In the genomic region with DNA sequence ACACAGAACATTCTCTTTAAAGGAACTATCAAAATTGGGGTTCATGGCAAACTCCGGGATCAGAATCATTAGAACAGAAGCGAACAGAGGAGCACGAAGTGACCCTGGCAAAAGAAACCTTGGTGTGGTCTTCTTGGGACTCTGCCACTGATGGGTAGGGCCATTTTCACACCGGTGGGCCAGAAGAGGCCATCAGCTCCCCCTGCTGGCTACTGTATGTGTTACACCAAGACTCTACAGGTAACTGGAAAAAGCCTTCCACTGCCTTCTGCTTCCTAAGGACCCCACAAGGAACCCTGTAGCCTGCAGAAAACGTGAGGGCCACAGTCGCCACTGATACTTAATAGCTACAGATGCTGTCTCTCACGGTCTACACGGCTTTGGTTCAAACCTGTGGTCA, we compare ENCODE assay signal across 9 mouse cellular contexts. TPM values are rescaled to one million over a fixed set of nuclear protein-coding genes. Genes with fewer than 3 reads are reported as not detected.
DNase-seq lines count a peak whose midpoint lies in the region; ATAC-seq lines count a peak whose summit lies in the region.
"Had no signal": no experiment of that assay in that cellular context is flagged by ENCODE, and none has a peak within 500 bp of the region (broad histone marks: within the 10 kb centered on the region; RNA-seq: fewer than 3 reads in every experiment).

No protein-coding gene starts in this region.

- peak; percentile 60 for DNase-seq in hindbrain, embryonic 11.5 days (ENCODE audit: low spot score)
- DNase-seq in 3T3-L1 (ENCODE audit: low read depth, low spot score), result peak; percentile 48
- peak; percentile 25 to 52 for DNase-seq in CD8-positive naive resting alpha-beta T cell, adult 2 months (ENCODE audit: low read depth in 2 of 2, low spot score in 2 of 2)
- DNase-seq in embryonic facial prominence, embryonic 11.5 days (ENCODE audit: low spot score), result peak; percentile 53
- peak; percentile 68 for DNase-seq in naive thymus-derived CD4-positive, alpha-beta T cell, adult 2 months (ENCODE audit: low read depth)
- DNase-seq in urinary bladder, postnatal 10 days (ENCODE audit: low spot score), result no peak
- DNase-seq in heart, adult 8-10 months (ENCODE audit: low spot score), result no peak

- no peak overlapping the region for H3K9ac ChIP-seq in hindbrain, embryonic 11.5 days (ENCODE audit: low read depth, low read length)
- no peak overlapping the region for H3K9ac ChIP-seq in hindbrain, embryonic 12.5 days
- H3K9ac ChIP-seq in embryonic facial prominence, embryonic 11.5 days (replicated peaks; ENCODE audit: low read length), result no peak overlapping the region
- H3K9ac ChIP-seq: embryonic facial prominence, embryonic 15.5 days had no signal

- H3K4me1 ChIP-seq in hindbrain, embryonic 11.5 days (replicated peaks; ENCODE audit: control insufficient read depth, insufficient read depth, low read length), result no peaks in the 10 kb centered on the region
- H3K4me1 ChIP-seq in hindbrain, embryonic 12.5 days, result 0 out of 2 replicates have a peak, but pooled peaks cover 3% of the 10 kb centered on the region
- no peaks in the 10 kb centered on the region for H3K4me1 ChIP-seq in embryonic facial prominence, embryonic 11.5 days (ENCODE audit: control insufficient read depth, insufficient read depth, low read length)
- H3K4me1 ChIP-seq: embryonic facial prominence, embryonic 15.5 days had no signal

- no peak for ATAC-seq in hindbrain, embryonic 11.5 days (ENCODE audit: low FRiP score)
- ATAC-seq in hindbrain, embryonic 12.5 days (ENCODE audit: low FRiP score), result no peak
- ATAC-seq in embryonic facial prominence, embryonic 11.5 days (replicated peaks; ENCODE audit: insufficient number of reproducible peaks, low FRiP score, low TSS enrichment, low read depth), result no peak

- 54% methylated on average over 8 of the region's 8 CpGs for WGBS in hindbrain, embryonic 11.5 days
- 60% methylated on average over 8 of the region's 8 CpGs for WGBS in hindbrain, embryonic 12.5 days
- 49% methylated on average over 8 of the region's 8 CpGs for WGBS in embryonic facial prominence, embryonic 11.5 days

- H3K4me2 ChIP-seq in hindbrain, embryonic 11.5 days (replicated peaks; ENCODE audit: low read depth, low read length), result no peak overlapping the region
- no peak overlapping the region for H3K4me2 ChIP-seq in hindbrain, embryonic 12.5 days (replicated peaks)
- H3K4me2 ChIP-seq in embryonic facial prominence, embryonic 11.5 days (ENCODE audit: low read depth, low read length), result no peak overlapping the region
- H3K4me2 ChIP-seq: embryonic facial prominence, embryonic 15.5 days had no signal

- no peak overlapping the region for H3K27ac ChIP-seq in hindbrain, embryonic 11.5 days (ENCODE audit: low read depth, low read length)
- H3K27ac ChIP-seq in hindbrain, embryonic 12.5 days, result no peak overlapping the region
- H3K27ac ChIP-seq in embryonic facial prominence, embryonic 11.5 days (replicated peaks; ENCODE audit: low read depth, low read length), result no peak overlapping the region
- H3K27ac ChIP-seq: embryonic facial prominence, embryonic 15.5 days had no signal

- no peaks in the 10 kb centered on the region for H3K9me3 ChIP-seq in hindbrain, embryonic 11.5 days (ENCODE audit: control insufficient read depth, low read length)
- H3K9me3 ChIP-seq in hindbrain, embryonic 12.5 days (replicated peaks), result no peaks in the 10 kb centered on the region
- no peaks in the 10 kb centered on the region for H3K9me3 ChIP-seq in embryonic facial prominence, embryonic 11.5 days (replicated peaks; ENCODE audit: control insufficient read depth, low read length)
- H3K9me3 ChIP-seq: embryonic facial prominence, embryonic 15.5 days had no signal

- H3K4me3 ChIP-seq in hindbrain, embryonic 11.5 days (ENCODE audit: low read depth, low read length), result no peak overlapping the region
- H3K4me3 ChIP-seq in hindbrain, embryonic 12.5 days, result no peak overlapping the region
- no peak overlapping the region for H3K4me3 ChIP-seq in embryonic facial prominence, embryonic 11.5 days (ENCODE audit: low read depth, low read length)
- H3K4me3 ChIP-seq: embryonic facial prominence, embryonic 15.5 days had no signal

- H3K36me3 ChIP-seq in hindbrain, embryonic 11.5 days (ENCODE audit: control insufficient read depth, insufficient read depth, low read length), result no peaks in the 10 kb centered on the region
- no peaks in the 10 kb centered on the region for H3K36me3 ChIP-seq in hindbrain, embryonic 12.5 days
- H3K36me3 ChIP-seq in embryonic facial prominence, embryonic 11.5 days (replicated peaks; ENCODE audit: control insufficient read depth, insufficient read depth, low read depth, low read length), result no peaks in the 10 kb centered on the region
- H3K36me3 ChIP-seq: embryonic facial prominence, embryonic 15.5 days had no signal

- no peaks in the 10 kb centered on the region for H3K27me3 ChIP-seq in hindbrain, embryonic 11.5 days (ENCODE audit: control insufficient read depth, insufficient read depth, low read length)
- H3K27me3 ChIP-seq in hindbrain, embryonic 12.5 days, result no peaks in the 10 kb centered on the region
- no peaks in the 10 kb centered on the region for H3K27me3 ChIP-seq in embryonic facial prominence, embryonic 11.5 days (ENCODE audit: control insufficient read depth, insufficient read depth, low read length)
- H3K27me3 ChIP-seq: embryonic facial prominence, embryonic 15.5 days had no signal

RNA-seq across cellular contexts. Expression of gene Myzap, which starts 25.2 kb away (rescaled TPM):
- 5.3 and 6.4 TPM in 2 replicates for polyA plus RNA-seq in hindbrain, embryonic 11.5 days (2014; fragmentation: Nextera tagmentation; extraction: Ambion mirVana)
- polyA plus RNA-seq in hindbrain, embryonic 12.5 days (2016; fragmentation: Nextera tagmentation; extraction: Ambion mirVana), result 5.5 and 6.6 TPM in 2 replicates
- 7.0 and 8.5 TPM in 2 replicates for polyA plus RNA-seq in embryonic facial prominence, embryonic 11.5 days (2014; fragmentation: Nextera tagmentation; extraction: Ambion mirVana)
- total RNA-seq in heart, adult 8-10 months (2022), result 100 to 1,000 TPM; 373 to 483 (median 430) TPM

Comparison
In these comparisons a context has a peak if more than half of its experiments do, and no peak if none do; other contexts are left out.
1. DNase-seq: peak in hindbrain, embryonic 11.5 days (single experiment), 3T3-L1 (single experiment), CD8-positive naive resting alpha-beta T cell, adult 2 months (2 of 2), embryonic facial prominence, embryonic 11.5 days (single experiment) and naive thymus-derived CD4-positive, alpha-beta T cell, adult 2 months (single experiment); none in urinary bladder, postnatal 10 days (single experiment) and heart, adult 8-10 months (single experiment).